Mouse (Mus musculus) E14TG2a.4 (cell line): ENCODE results near the gene 5730409E04Rik.

Source experiments
- CTCF ChIP-seq: conservative IDR thresholded peaks from 2 replicates; pipeline ENCODE4 v1.5.1; 2014; ENCODE audit warnings: low read length
- NANOG ChIP-seq: IDR thresholded peaks from 2 replicates; pipeline ENCODE4 v1.6.1; 2014; ENCODE audit warnings: borderline replicate concordance, low read length, mixed read lengths

DNA sequence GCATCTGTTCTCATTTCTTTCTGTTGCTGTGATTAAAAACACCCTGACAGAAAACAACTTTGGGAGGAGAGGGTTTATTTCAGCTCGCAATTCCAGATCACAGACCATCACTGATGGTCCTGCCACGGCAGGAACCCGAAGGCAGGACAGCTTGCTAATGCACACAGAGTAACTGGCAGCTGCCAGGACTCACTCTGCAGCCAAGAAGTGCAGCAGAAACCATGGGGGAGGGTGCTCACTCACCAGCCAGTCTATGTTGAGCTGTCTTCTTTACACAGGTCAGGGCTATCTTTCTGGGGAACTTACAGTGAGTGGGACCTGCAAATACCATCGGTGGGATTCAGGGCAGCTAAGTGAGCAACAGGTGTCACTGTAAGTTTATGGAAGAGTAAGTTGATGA lies 27.8 kb downstream of the 5730409E04Rik start:
- TF ChIP-seq CTCF (no peak), NANOG (no peak)
